21 mouse cellular contexts compared by ENCODE assay signal in genomic region chr10:68210025-68210642, GRCm38 (mm10).
DNase-seq lines count a peak whose midpoint lies in the region; ATAC-seq lines count a peak whose summit lies in the region.
"Had no signal": no experiment of that assay in that cellular context is flagged by ENCODE, and none has a peak within 500 bp of the region (broad histone marks: within the 10 kb centered on the region; RNA-seq: fewer than 3 reads in every experiment).

No protein-coding gene starts in this region.

- H3K9me3 ChIP-seq in hindbrain, embryonic 15.5 days = no peaks in the 10 kb centered on the region
- no peaks in the 10 kb centered on the region for H3K9me3 ChIP-seq in hindbrain, embryonic 14.5 days (ENCODE audit: control insufficient read depth, low read length)
- no peaks in the 10 kb centered on the region for H3K9me3 ChIP-seq in embryonic facial prominence, embryonic 13.5 days
- no peaks in the 10 kb centered on the region for H3K9me3 ChIP-seq in liver, embryonic 13.5 days (replicated peaks)
- H3K9me3 ChIP-seq: heart, embryonic 10.5 days had no signal

- no peaks in the 10 kb centered on the region for H3K27me3 ChIP-seq in hindbrain, embryonic 15.5 days
- H3K27me3 ChIP-seq in hindbrain, embryonic 14.5 days (ENCODE audit: control insufficient read depth, insufficient read depth, low read length) = no peaks in the 10 kb centered on the region
- H3K27me3 ChIP-seq in embryonic facial prominence, embryonic 13.5 days = no peaks in the 10 kb centered on the region
- no peaks in the 10 kb centered on the region for H3K27me3 ChIP-seq in liver, embryonic 13.5 days

- DNase-seq in hindbrain, embryonic 14.5 days (ENCODE audit: low spot score) = no peak
- peak; percentile 40 for DNase-seq in kidney, postnatal 10 days
- no peak for DNase-seq in kidney, adult 8-10 months
- DNase-seq in liver, embryonic 13.5 days = no peak
- DNase-seq: adrenal gland, postnatal 10 days; cerebellum, adult 11-12 months; cerebellum, postnatal 25 days; gastrocnemius, postnatal 10 days; heart, postnatal 14 days; left cerebral cortex, postnatal 4 days; lung, adult 2 months; spleen, adult 18-20 months; thymus, adult 2 months had no signal

- H3K9ac ChIP-seq in hindbrain, embryonic 15.5 days = no peak overlapping the region
- no peak overlapping the region for H3K9ac ChIP-seq in hindbrain, embryonic 14.5 days
- no peak overlapping the region for H3K9ac ChIP-seq in embryonic facial prominence, embryonic 13.5 days
- no peak overlapping the region for H3K9ac ChIP-seq in liver, embryonic 13.5 days

- no peak overlapping the region for H3K4me3 ChIP-seq in hindbrain, embryonic 15.5 days
- H3K4me3 ChIP-seq in hindbrain, embryonic 14.5 days (replicated peaks; ENCODE audit: low read length) = no peak overlapping the region
- H3K4me3 ChIP-seq in embryonic facial prominence, embryonic 13.5 days = no peak overlapping the region
- no peak overlapping the region for H3K4me3 ChIP-seq in liver, embryonic 13.5 days (replicated peaks)
- H3K4me3 ChIP-seq: heart, embryonic 10.5 days; layer of hippocampus, adult 2 months had no signal

- H3K27ac ChIP-seq in hindbrain, embryonic 15.5 days (replicated peaks) = no peak overlapping the region
- no peak overlapping the region for H3K27ac ChIP-seq in hindbrain, embryonic 14.5 days
- H3K27ac ChIP-seq in embryonic facial prominence, embryonic 13.5 days = no peak overlapping the region
- H3K27ac ChIP-seq in liver, embryonic 13.5 days = no peak overlapping the region
- H3K27ac ChIP-seq: heart, embryonic 10.5 days; layer of hippocampus, adult 2 months; macrophage had no signal

- 86% methylated on average over 12 of the region's 12 CpGs for WGBS in hindbrain, embryonic 15.5 days
- WGBS in hindbrain, embryonic 14.5 days = 89% methylated on average over 12 of the region's 12 CpGs
- WGBS in embryonic facial prominence, embryonic 13.5 days = 83% methylated on average over 12 of the region's 12 CpGs
- WGBS in liver, embryonic 13.5 days (ENCODE audit: insufficient replicate concordance) = 69% methylated on average over 12 of the region's 12 CpGs

- H3K4me2 ChIP-seq in hindbrain, embryonic 15.5 days = no peak overlapping the region
- no peak overlapping the region for H3K4me2 ChIP-seq in hindbrain, embryonic 14.5 days (replicated peaks)
- H3K4me2 ChIP-seq in embryonic facial prominence, embryonic 13.5 days = no peak overlapping the region
- no peak overlapping the region for H3K4me2 ChIP-seq in liver, embryonic 13.5 days
- H3K4me2 ChIP-seq: midbrain, embryonic 11.5 days had no signal

- peaks cover 27% of the 10 kb centered on the region for H3K4me1 ChIP-seq in hindbrain, embryonic 15.5 days (replicated peaks)
- H3K4me1 ChIP-seq in hindbrain, embryonic 14.5 days (replicated peaks; ENCODE audit: control insufficient read depth, insufficient read depth, low read length) = peaks cover 29% of the 10 kb centered on the region
- peaks cover 34% of the 10 kb centered on the region for H3K4me1 ChIP-seq in embryonic facial prominence, embryonic 13.5 days
- no peaks in the 10 kb centered on the region for H3K4me1 ChIP-seq in liver, embryonic 13.5 days (replicated peaks)

- peak; percentile 57; the same call in 1 of the 2 replicates for ATAC-seq in hindbrain, embryonic 15.5 days (ENCODE audit: low FRiP score, low read depth)
- no peak for ATAC-seq in hindbrain, embryonic 14.5 days (ENCODE audit: low FRiP score)
- ATAC-seq in embryonic facial prominence, embryonic 13.5 days (ENCODE audit: insufficient number of reproducible peaks, insufficient read depth, low FRiP score, low TSS enrichment, low read depth) = 0 out of 2 replicates have a peak, but pooled peaks have one; percentile 45
- peak; percentile 39; the same call in 1 of the 2 replicates for ATAC-seq in liver, embryonic 13.5 days (ENCODE audit: low read depth)
- no peak for ATAC-seq in cerebellum, adult (ENCODE audit: insufficient number of reproducible peaks, low FRiP score, low TSS enrichment)
- ATAC-seq: inflammation-experienced regulatory T-cells, adult 6 months had no signal

- H3K36me3 ChIP-seq in hindbrain, embryonic 15.5 days = no peaks in the 10 kb centered on the region
- no peaks in the 10 kb centered on the region for H3K36me3 ChIP-seq in hindbrain, embryonic 14.5 days (replicated peaks; ENCODE audit: control insufficient read depth, insufficient read depth)
- peaks cover 16% of the 10 kb centered on the region for H3K36me3 ChIP-seq in embryonic facial prominence, embryonic 13.5 days
- H3K36me3 ChIP-seq in liver, embryonic 13.5 days = no peaks in the 10 kb centered on the region
- H3K36me3 ChIP-seq: heart, embryonic 10.5 days had no signal

Comparison
In these comparisons a context has a peak if more than half of its experiments do, and no peak if none do; other contexts are left out.
1. ATAC-seq: peak in hindbrain, embryonic 15.5 days (single experiment), embryonic facial prominence, embryonic 13.5 days (single experiment) and liver, embryonic 13.5 days (single experiment); none in hindbrain, embryonic 14.5 days (single experiment) and cerebellum, adult (single experiment).